Mouse (Mus musculus): ENCODE measurements around the gene Syp.
A peak's percentile ranks its signal among the peaks of the same experiment; 100 is the strongest.

The Syp gene

GRCm38 (mm10) chrX:7638401-7639091 lies at the start of gene Syp:
Syp (plus strand) TSS chrX:7638471.
- peak; percentile 85 for DNase-seq

GRCm38 (mm10) chrX:7595371-7595770 lies 42.9 kb upstream of the Syp start:
- peak; percentile 54 for DNase-seq

DNA sequence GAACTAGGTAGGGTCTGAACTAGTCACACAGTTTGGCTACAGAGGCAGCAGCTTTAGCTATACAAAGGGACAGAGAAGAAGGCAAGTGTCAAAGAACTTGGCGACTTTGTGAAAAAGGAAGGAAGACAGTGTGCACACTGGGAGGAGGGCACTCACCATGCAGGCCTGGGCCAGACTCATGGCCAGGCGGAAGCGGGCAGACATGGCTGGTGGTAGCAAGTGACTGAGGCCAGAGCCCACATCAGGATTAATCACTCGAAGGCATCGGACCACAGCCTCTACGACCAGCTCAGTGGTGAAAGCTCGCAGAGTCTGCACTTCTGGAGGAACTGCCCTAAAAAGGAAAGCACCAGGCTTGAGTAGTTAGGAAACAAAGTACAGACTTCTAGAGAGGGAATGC lies 34.3 kb upstream of the Syp start:
- no peak for DNase-seq

DNA sequence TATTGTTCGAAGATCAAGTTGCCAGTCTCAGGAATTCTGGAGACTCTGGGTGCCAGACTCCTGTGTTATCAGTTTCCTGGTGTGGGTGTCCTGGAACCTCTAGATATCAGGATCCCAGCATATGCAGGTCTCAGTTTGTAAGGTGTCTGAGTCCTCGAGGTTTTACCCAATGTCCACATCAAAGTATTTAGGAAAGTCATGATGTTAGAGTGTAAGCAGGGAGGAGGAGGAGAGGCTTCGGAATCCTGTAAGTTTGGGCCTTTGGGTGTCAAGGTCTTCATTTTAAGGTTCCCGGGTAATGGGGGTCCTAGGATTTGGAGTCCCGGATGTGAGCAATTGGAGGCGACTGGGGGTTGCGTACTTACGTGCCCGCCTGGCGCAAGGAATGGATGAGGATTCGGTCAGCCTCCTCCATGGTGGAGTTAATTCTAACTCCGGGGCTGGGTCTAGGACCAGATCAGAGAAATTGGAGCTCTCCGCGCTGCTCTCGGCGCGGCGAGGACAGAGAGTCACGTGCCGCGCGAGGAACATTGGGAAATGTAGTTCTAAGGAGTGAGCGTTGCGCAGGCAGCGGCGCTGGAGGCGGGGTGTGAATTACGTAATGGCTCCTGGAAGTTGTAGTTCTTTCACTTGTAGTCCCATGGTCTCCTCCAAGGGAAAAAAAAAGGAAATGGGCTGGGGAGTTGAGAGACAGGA lies 33.2 kb upstream of the Syp start, which contains the start of gene Ccdc22:
Gene Ccdc22 (minus strand): TSS at position 639 of the 696 bp plus-strand sequence.
- peak; percentile 74 for DNase-seq

GRCm38 (mm10) chrX:7605575-7605941 lies 32.7 kb upstream of the Syp start:
- DNase-seq, result no peak

- no peak for DNase-seq
These were observed 31.5 kb upstream of the Syp start, which contains the start of gene Cacna1f for GRCm38 (mm10) chrX:7606783-7607182. Cacna1f (plus strand) TSS chrX:7607083.

- DNase-seq, result no peak
These were observed 28.2 kb upstream of the Syp start for GRCm38 (mm10) chrX:7610035-7610434.

DNA sequence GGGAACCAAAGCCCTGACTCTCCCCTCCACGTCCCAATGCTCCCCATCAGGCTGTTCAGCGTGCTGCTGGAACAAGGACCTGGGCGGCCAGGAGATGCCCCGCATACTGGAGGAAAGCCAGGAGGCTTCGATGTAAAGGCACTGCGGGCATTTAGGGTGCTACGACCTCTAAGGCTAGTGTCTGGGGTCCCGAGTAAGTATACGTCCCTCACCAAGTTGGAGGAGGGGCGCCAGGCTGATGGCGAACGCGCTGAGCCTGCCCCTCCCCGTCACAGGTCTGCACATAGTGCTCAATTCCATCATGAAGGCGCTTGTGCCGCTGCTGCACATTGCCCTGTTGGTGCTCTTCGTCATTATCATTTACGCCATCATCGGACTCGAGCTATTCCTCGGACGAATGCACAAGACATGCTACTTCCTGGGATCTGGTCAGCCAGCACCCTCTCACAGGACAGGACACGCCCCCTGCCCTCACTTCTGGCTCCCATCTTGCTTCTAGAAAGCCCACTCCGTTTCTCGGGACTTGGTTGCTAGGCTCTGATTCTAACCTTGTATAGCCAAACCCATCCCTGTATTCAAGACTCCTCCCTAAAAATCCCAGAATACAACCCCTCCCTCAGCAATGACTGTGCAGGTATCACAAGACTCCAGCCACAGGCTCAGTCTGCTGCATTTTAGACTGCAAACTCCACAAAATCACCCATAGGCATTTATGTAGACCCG lies 27.6 kb upstream of the Syp start:
- DNase-seq, result peak; percentile 28

DNA sequence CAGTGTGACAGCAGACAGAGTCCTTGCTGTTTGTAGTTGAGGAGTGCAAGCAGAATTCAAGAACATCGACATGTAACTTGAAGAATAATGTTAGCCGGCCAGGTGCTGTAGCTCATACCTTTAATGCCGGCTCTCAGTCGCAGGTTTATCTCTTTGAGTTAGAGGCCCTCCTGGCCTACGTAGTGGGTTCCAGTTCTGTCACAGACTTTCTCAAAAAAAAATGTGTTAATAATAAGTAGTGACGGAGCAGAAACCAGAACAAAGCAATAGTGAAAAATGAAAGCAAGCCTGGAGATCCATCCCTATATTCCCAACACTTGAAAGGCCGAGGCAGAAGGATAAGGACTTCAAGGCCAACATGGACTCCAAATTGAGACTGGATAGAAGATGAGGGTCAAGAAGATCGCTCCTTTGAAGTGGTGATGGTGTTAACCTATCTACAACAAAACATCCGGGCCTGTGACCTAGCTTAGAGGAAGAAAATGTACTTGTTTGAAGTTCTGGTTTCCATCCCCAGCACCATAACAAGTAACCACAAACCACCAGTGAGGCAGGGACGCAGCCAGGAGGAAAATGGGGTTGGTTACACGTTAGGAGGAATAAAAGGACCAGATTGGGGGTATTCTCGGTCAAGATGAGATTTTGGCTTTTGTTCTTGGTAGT lies 20.3 kb upstream of the Syp start:
- DNase-seq, result no peak

- no peak for DNase-seq
These were observed 5.7 kb upstream of the Syp start for GRCm38 (mm10) chrX:7632560-7632959.

DNA sequence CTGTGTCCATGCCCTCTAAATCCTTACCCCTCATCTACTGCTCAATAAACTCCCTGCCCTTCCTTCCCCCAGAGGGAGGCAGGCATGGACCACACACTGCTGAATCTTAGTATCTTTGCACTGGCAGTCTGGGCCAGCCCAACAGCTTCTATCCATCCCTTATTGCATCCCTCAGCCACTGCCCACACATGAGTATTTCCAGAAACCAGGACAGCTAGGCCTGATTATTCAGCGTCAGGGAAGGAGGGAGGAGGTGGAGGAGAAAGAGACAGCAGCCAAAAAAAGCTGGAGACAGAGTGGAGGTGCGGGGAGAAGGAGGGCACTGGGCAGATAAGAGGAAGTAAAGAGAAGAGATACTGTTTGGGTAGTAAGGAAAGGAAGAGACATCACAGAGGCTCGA lies 3.2 kb upstream of the Syp start:
- no peak for DNase-seq

GRCm38 (mm10) chrX:7639536-7640325 lies 1.5 kb downstream of the Syp start:
- no peak for DNase-seq

- no peak for DNase-seq
These were observed 2.5 kb downstream of the Syp start for GRCm38 (mm10) chrX:7640785-7641184.

- peak; percentile 82 for DNase-seq
These were observed 7.1 kb downstream of the Syp start for GRCm38 (mm10) chrX:7645349-7645748.

DNA sequence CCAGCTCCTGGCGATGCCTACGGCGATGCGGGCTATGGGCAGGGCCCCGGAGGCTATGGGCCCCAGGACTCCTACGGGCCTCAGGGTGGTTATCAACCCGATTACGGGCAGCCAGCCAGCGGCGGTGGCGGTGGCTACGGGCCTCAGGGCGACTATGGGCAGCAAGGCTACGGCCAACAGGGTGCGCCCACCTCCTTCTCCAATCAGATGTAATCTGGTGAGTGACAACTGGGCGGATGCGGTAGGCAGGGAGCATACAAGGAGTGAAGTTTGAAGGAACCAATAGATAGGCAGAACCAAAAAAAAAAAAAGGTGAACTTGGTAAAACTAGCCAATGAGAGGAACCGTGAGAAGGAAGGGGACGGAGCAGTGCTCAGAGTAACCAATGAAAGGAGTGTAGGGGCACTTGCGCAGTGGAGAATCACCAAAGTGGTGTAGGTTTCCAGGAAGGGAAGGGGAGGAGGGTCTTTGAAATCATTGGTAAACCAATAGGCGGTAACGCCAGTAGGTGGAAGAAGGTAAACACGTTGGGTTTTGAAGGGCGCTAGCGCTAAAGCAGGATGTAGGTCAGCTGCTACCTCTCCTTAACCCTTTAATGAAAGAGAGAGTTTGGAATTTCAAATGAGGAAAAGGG lies 10.5 kb downstream of the Syp start:
- peak; percentile 60 for DNase-seq

- no peak for DNase-seq
These were observed 19.0 kb downstream of the Syp start, which contains the start of gene Prickle3 for GRCm38 (mm10) chrX:7657221-7657639. Prickle3 (plus strand) TSS chrX:7657260.

- DNase-seq, result no peak
These were observed 19.9 kb downstream of the Syp start for GRCm38 (mm10) chrX:7658031-7658784.

DNA sequence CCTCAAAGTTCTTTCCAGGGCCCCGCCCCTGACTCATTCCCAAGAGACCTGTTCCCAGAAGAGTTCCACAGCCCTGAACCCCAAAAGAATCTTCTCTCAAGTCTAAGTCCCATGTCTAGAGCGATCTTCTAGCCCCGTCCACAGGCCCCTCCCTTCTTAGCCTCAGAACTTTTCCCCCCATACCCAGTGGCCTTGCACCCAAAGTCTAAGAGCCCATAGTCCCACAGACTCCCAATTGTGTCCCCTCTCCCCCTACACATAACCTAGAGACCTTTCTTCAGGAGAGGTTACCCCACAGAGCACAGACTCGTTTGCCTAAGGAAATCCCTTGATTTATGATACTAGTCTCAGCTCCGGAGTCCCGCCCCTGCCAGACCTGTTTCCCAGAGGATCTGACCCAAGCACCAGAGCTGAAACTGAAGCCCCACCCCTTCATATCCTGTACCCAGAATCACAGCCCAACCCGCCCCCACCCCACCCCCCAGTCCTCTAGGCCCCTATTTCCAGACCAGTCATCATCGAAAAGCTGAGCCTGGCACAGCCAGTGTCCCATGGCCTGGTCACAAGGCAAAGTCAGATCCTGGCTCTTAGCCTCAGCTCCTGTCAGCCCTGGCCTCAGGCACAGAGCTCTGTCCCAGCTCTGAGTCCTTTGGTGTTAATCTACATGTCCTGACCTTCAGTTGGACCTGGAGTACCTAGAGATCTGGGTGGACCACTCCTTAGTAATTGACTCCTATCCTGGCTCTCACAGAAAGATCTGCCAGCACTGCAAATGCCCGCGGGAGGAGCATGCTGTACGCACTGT lies 20.7 kb downstream of the Syp start:
- DNase-seq, result no peak

DNA sequence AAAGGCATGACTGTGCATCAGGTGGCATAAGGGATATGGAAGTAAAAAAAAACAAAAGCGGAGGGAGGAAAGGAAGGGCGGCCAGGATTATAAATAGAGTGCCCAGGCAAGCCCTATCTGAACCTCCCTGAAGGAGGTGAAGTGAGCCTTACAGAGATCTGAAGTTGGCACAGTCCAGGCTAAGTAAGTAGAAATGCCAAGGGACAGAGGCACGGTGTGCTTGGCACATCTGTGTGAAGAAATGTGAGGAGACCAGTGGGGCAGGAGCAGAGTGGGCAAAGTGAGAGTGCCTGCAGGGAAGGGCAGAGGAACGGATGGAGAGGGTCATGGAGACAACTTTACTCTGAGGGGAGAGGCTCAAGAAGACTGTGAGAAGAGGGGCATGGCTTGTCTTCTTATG lies 22.8 kb downstream of the Syp start:
- DNase-seq, result no peak

DNA sequence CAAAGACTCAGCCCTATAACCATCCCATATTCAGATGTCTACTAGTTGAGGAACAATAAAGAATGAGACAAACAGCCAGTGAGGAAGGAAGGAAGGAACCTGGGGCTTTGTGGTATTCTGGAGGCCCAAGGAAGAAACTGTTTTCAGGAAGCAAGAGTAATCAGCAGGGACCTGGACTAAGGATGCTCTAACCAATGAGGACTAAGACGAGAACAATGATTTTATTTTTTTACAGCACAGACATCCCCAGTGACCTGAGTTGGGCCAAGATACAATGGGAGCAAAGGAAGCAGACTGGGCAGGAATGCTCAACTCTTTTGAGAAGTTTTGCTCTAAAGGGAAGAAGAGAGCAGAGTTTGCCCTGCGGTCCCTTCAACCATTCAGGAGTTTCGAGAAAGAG lies 24.7 kb downstream of the Syp start:
- no peak for DNase-seq
